Mouse (Mus musculus): ENCODE measurements around the gene Cnnm3.

The Cnnm3 gene

GRCm38 (mm10) chr1:36555798-36556395, 44.2 kb downstream of the Cnnm3 start:
- in situ Hi-C loops (cut with MboI, MseI) = no loop called here

- in situ Hi-C loops (cut with MboI, MseI) = no loop called here
These were observed 45.1 kb downstream of the Cnnm3 start for GRCm38 (mm10) chr1:36556553-36557456.

- in situ Hi-C loops (cut with MboI, MseI) = no loop called here
These were observed 45.9 kb downstream of the Cnnm3 start for GRCm38 (mm10) chr1:36557457-36558011.

GRCm38 (mm10) chr1:36558031-36558993, 46.6 kb downstream of the Cnnm3 start, which contains the start of gene Sema4c:
Sema4c (minus strand) TSS chr1:36558349.
- in situ Hi-C loops (cut with MboI, MseI) = no loop called here

- in situ Hi-C loops (cut with MboI, MseI) = no loop called here
These were observed 47.6 kb downstream of the Cnnm3 start for GRCm38 (mm10) chr1:36559256-36559655.

- in situ Hi-C loops (cut with MboI, MseI) = no loop called here
These were observed 48.2 kb downstream of the Cnnm3 start for GRCm38 (mm10) chr1:36559888-36560287.

- in situ Hi-C loops (cut with MboI, MseI) = no loop called here
These were observed 49.2 kb downstream of the Cnnm3 start for GRCm38 (mm10) chr1:36560903-36561302.

- in situ Hi-C loops (cut with MboI, MseI) = no loop called here
These were observed 50.7 kb downstream of the Cnnm3 start for GRCm38 (mm10) chr1:36562388-36562787.

- in situ Hi-C loops (cut with MboI, MseI) = no loop called here
These were observed 51.5 kb downstream of the Cnnm3 start for GRCm38 (mm10) chr1:36563197-36563596.

- in situ Hi-C loops (cut with MboI, MseI) = no loop called here
These were observed 52.0 kb downstream of the Cnnm3 start for GRCm38 (mm10) chr1:36563632-36564031.

- in situ Hi-C loops (cut with MboI, MseI) = no loop called here
These were observed 52.4 kb downstream of the Cnnm3 start for GRCm38 (mm10) chr1:36564101-36564500.

- in situ Hi-C loops (cut with MboI, MseI) = no loop called here
These were observed 54.8 kb downstream of the Cnnm3 start for GRCm38 (mm10) chr1:36566425-36566824.

GRCm38 (mm10) chr1:36567818-36568603, 56.3 kb downstream of the Cnnm3 start:
- in situ Hi-C loops (cut with MboI, MseI) = no loop called here

GRCm38 (mm10) chr1:36568776-36569175, 57.1 kb downstream of the Cnnm3 start:
- in situ Hi-C loops (cut with MboI, MseI) = no loop called here

- in situ Hi-C loops (cut with MboI, MseI) = no loop called here
These were observed 58.1 kb downstream of the Cnnm3 start for GRCm38 (mm10) chr1:36569694-36570276.

- in situ Hi-C loops (cut with MboI, MseI) = no loop called here
These were observed 58.7 kb downstream of the Cnnm3 start for GRCm38 (mm10) chr1:36570320-36570719.

GRCm38 (mm10) chr1:36571627-36572026, 60.0 kb downstream of the Cnnm3 start:
- in situ Hi-C loops (cut with MboI, MseI) = no loop called here

- in situ Hi-C loops (cut with MboI, MseI) = no loop called here
These were observed 60.6 kb downstream of the Cnnm3 start for GRCm38 (mm10) chr1:36572140-36572700.

GRCm38 (mm10) chr1:36572709-36573108, 61.0 kb downstream of the Cnnm3 start:
- in situ Hi-C loops (cut with MboI, MseI) = no loop called here

GRCm38 (mm10) chr1:36573524-36573923, 61.9 kb downstream of the Cnnm3 start:
- in situ Hi-C loops (cut with MboI, MseI) = no loop called here
